Mouse (Mus musculus): ENCODE data around the gene Tctex1d2.

GRCm38 (mm10) chr16:32389049-32389448, 30.5 kb upstream of the Tctex1d2 start:
- no peak for TF ChIP-seq GATA1 (IDR thresholded peaks at IDR 0.05; ENCODE audit: low read length)
- TF ChIP-seq TAL1 (IDR thresholded peaks at IDR 0.05; ENCODE audit: low read length), result no peak
